Mouse (Mus musculus): ENCODE measurements around the gene Tent4a. TPM values are rescaled to one million over a fixed set of nuclear protein-coding genes. Genes with fewer than 3 reads are reported as not detected.
A peak's percentile ranks its signal among the peaks of the same experiment; 100 is the strongest.

Gene Tent4a
- polyA plus RNA-seq, 1 experiment from 2014 or later: 5.0 TPM

DNA sequence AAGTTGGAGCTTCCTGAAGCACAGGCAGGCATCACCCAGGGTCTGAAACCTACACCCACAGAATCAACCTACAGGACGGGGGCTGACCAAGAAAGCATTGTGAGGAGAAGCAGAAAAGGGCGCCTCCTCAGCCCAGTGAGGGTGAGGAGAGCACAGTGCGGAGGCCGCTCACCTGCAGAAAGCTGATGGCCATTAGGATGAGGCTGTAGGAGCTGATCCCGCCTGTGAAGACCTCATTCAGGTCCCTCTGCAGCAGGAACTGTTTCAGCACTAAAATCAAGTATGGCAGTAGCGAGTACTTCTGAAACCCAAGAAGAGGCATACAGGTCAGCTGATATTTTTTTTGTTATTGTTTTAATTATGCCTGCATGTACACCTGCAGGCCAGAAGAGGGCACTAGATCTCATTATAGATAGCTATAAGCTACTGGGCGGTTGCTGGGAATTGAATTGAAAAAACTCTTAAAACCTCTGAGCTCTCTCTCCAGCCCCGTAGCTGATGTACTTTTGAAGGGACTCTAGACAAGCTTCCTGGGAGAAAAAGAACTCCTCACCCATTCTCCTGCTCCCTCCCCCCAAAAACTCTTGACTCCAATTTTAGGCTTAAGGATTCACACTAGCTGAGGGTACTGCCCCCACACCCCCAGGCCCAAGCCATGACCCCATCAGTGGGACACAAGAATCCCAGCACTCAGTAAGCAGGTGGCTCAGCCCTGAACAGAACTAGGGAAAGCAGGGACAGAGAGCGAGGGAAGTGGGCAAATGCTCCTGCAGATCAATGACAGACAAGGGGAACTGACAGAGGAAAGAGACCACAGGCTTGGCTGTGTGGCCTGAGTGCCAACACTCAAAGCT is 24.8 kb downstream of the Tent4a start:
- ATAC-seq (replicated peaks; ENCODE audit: low FRiP score, low read depth) (peak; percentile 57), DNase-seq (ENCODE audit: low spot score) (peak; percentile 89)
- Histone ChIP-seq H3K4me1 (replicated peaks; ENCODE audit: insufficient read depth, low read length) (no peaks in the 10 kb centered on the region), H3K36me3 (ENCODE audit: insufficient read depth, low read length) (peaks cover 42% of the 10 kb centered on the region), H3K9me3 (replicated peaks; ENCODE audit: low read length) (no peaks in the 10 kb centered on the region), H3K4me3 (replicated peaks; ENCODE audit: low read depth, low read length) (no peak overlapping the region), H3K9ac (ENCODE audit: low read depth, low read length) (no peak overlapping the region), H3K27ac (no peak overlapping the region), H3K27me3 (ENCODE audit: insufficient read depth, low read length) (no peaks in the 10 kb centered on the region), H3K4me2 (ENCODE audit: low read length) (no peak overlapping the region)
- peak; percentile 82 for TF ChIP-seq CTCF (IDR thresholded peaks at IDR 0.05; ENCODE audit: low read depth)
- 62% methylated on average over 9 of the region's 9 CpGs for WGBS

DNA sequence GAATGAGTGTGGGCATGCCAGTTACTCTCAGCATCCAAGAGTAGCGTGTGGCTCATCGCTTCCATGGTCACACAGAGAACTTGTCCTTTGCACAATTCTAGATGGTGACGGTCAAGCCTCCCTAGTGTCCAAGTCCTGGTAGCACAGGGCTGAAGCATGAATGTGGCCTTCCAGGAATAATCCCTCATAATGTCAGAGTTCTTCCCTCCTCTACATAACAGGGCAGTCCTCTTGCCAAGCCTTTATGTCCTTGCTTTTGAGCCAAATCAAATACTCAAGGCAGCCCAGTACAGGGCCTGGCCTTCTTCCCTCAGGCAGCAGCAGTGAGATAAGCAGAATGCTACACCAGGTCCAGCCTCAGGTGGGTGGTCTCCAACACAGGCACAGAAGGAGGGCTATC is 26.8 kb downstream of the Tent4a start:
- peaks cover 54% of the 10 kb centered on the region for H3K36me3 ChIP-seq (ENCODE audit: insufficient read depth, low read length)
- ATAC-seq (replicated peaks; ENCODE audit: low FRiP score, low read depth): no peak
- 93% methylated on average over 3 of the region's 3 CpGs for WGBS
- TF ChIP-seq CTCF (IDR thresholded peaks at IDR 0.05; ENCODE audit: low read depth): no peak
- no peak overlapping the region for H3K9ac ChIP-seq (ENCODE audit: low read depth, low read length)
- H3K27ac ChIP-seq: no peak overlapping the region
- H3K4me1 ChIP-seq (replicated peaks; ENCODE audit: insufficient read depth, low read length): no peaks in the 10 kb centered on the region
- no peak for DNase-seq (ENCODE audit: low spot score)
- H3K4me3 ChIP-seq (replicated peaks; ENCODE audit: low read depth, low read length): no peak overlapping the region
- H3K4me2 ChIP-seq (ENCODE audit: low read length): no peak overlapping the region
- H3K9me3 ChIP-seq (replicated peaks; ENCODE audit: low read length): no peaks in the 10 kb centered on the region
- H3K27me3 ChIP-seq (ENCODE audit: insufficient read depth, low read length): no peaks in the 10 kb centered on the region

DNA sequence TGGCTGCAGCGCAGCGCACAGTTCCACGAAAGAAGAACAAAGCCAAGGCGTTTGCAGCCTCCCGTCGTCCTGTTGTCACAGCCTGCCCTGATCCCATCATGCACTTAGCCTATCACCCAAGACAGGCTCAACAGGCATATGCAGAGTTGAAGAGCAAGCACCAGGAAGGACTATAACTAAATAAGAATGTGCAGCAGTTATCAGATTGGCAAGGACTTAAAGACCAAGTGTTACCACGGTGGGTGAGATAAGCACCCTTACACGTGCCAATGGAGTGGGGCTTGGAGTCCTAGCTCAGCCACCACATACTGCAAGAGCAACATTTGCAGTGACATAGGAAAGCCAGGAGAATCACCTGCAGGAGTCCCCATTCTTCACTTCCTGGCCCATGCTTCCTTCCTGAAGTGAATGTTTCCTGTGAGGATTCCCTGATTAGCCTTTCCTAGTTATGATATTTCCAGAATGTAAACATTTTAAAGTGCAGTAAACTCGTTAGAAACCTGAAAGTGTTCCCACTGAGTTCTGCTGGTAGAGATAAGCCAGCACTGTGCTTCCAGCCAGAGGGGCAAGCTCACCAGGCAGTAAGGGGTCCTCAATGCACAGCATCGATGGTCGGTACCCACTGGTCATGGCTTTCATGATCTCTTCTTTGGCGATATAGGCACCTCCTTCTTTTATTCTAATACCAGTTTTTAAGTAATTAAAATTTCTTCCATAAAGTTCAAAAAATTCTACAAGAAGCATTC is 27.9 kb downstream of the Tent4a start:
- no peak for TF ChIP-seq CTCF (IDR thresholded peaks at IDR 0.05; ENCODE audit: low read depth)
- DNase-seq (ENCODE audit: low spot score) (no peak), ATAC-seq (replicated peaks; ENCODE audit: low FRiP score, low read depth) (no peak)
- no peak overlapping the region for H3K4me3 ChIP-seq (replicated peaks; ENCODE audit: low read depth, low read length)
- 83% methylated on average over 12 of the region's 12 CpGs for WGBS
- peaks cover 53% of the 10 kb centered on the region for H3K36me3 ChIP-seq (ENCODE audit: insufficient read depth, low read length)
- no peak overlapping the region for H3K27ac ChIP-seq
- H3K4me2 ChIP-seq (ENCODE audit: low read length): no peak overlapping the region
- no peaks in the 10 kb centered on the region for H3K27me3 ChIP-seq (ENCODE audit: insufficient read depth, low read length)
- no peak overlapping the region for H3K9ac ChIP-seq (ENCODE audit: low read depth, low read length)
- no peaks in the 10 kb centered on the region for H3K4me1 ChIP-seq (replicated peaks; ENCODE audit: insufficient read depth, low read length)
- no peaks in the 10 kb centered on the region for H3K9me3 ChIP-seq (replicated peaks; ENCODE audit: low read length)

DNA sequence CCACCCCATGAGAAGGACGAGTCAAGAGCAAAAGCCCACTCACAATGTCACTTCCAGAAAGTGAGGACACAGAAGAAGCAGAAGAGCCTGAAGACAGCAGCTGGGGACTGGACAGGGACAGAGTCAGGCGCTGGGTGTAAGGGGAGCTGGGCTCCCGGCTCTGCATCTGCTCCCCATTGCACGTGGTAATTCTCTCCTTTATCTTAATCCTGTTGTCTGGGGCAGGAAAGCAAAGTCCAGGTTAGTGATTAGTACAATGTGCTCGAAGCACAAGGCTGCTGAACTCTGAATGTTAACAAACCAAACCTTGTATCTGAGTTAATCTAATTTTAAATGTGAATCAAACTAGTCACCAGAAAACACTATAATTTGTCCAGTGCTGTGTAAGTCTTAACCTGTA is 31.6 kb downstream of the Tent4a start:
- no peak for ATAC-seq (replicated peaks; ENCODE audit: low FRiP score, low read depth)
- no peak overlapping the region for H3K27ac ChIP-seq
- no peaks in the 10 kb centered on the region for H3K9me3 ChIP-seq (replicated peaks; ENCODE audit: low read length)
- H3K9ac ChIP-seq (ENCODE audit: low read depth, low read length): no peak overlapping the region
- TF ChIP-seq CTCF (IDR thresholded peaks at IDR 0.05; ENCODE audit: low read depth): no peak
- H3K4me2 ChIP-seq (ENCODE audit: low read length): no peak overlapping the region
- H3K36me3 ChIP-seq (ENCODE audit: insufficient read depth, low read length): peaks cover 77% of the 10 kb centered on the region
- no peak for DNase-seq (ENCODE audit: low spot score)
- H3K27me3 ChIP-seq (ENCODE audit: insufficient read depth, low read length): no peaks in the 10 kb centered on the region
- 85% methylated on average over 5 of the region's 5 CpGs for WGBS
- H3K4me1 ChIP-seq (replicated peaks; ENCODE audit: insufficient read depth, low read length): no peaks in the 10 kb centered on the region
- H3K4me3 ChIP-seq (replicated peaks; ENCODE audit: low read depth, low read length): no peak overlapping the region

DNA sequence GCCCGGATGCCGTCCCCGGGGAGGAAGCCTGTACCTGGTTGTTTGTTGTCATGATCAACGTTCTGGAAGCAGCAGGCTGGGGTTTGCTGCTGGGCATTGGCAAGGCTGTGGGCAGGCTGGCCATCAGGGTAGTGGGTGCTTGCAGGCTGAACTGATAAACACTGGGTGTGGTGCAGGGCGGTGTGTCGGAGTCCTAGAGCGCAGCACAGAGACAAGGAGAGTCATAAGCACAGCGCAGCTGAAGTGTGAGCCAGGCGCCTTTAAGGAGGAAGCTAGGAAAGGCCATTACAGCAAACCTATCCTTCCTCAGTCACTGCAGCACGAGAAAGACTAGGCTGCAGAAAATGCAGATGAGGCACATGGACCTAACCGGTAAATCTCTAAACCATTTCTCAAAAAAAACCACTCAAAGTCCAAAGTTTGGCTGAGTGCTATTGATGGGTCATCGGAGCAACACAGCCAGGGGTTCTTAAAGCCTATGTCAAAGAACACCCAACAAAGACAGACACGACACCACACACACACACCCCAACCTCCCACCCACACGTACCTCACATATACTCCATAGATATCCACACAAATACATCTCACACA is 32.2 kb downstream of the Tent4a start:
- no peaks in the 10 kb centered on the region for H3K4me1 ChIP-seq (replicated peaks; ENCODE audit: insufficient read depth, low read length)
- H3K27me3 ChIP-seq (ENCODE audit: insufficient read depth, low read length): no peaks in the 10 kb centered on the region
- no peaks in the 10 kb centered on the region for H3K9me3 ChIP-seq (replicated peaks; ENCODE audit: low read length)
- ATAC-seq (replicated peaks; ENCODE audit: low FRiP score, low read depth) (no peak), DNase-seq (ENCODE audit: low spot score) (no peak)
- H3K27ac ChIP-seq: no peak overlapping the region
- TF ChIP-seq CTCF (IDR thresholded peaks at IDR 0.05; ENCODE audit: low read depth): no peak
- H3K9ac ChIP-seq (ENCODE audit: low read depth, low read length): no peak overlapping the region
- no peak overlapping the region for H3K4me2 ChIP-seq (ENCODE audit: low read length)
- no peak overlapping the region for H3K4me3 ChIP-seq (replicated peaks; ENCODE audit: low read depth, low read length)
- WGBS: 92% methylated on average over 14 of the region's 14 CpGs
- H3K36me3 ChIP-seq (ENCODE audit: insufficient read depth, low read length): peaks cover 71% of the 10 kb centered on the region

DNA sequence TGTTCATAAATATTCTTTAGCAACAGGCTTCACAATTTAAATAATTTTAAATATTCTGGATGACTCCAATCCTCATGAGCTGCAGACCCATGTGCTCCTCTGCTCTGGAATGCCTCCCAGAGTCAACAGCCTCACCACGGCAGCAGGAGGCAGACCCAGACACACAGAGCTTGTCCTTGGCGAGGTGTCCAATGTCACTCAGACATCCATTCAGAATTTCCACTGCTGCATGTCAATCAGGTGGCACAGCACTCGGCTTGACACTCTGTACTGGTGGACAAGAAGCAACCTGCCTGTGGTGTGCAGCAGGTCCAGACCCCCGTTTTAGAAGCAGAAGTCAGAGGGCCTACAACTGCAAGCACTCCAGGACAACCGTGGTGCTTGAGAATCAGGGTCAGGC is 36.1 kb downstream of the Tent4a start:
- Histone ChIP-seq H3K4me3 (replicated peaks; ENCODE audit: low read depth, low read length) (no peak overlapping the region), H3K27me3 (ENCODE audit: insufficient read depth, low read length) (no peaks in the 10 kb centered on the region), H3K27ac (no peak overlapping the region), H3K9me3 (replicated peaks; ENCODE audit: low read length) (no peaks in the 10 kb centered on the region), H3K36me3 (ENCODE audit: insufficient read depth, low read length) (peaks cover 49% of the 10 kb centered on the region), H3K4me2 (ENCODE audit: low read length) (no peak overlapping the region), H3K9ac (ENCODE audit: low read depth, low read length) (no peak overlapping the region), H3K4me1 (replicated peaks; ENCODE audit: insufficient read depth, low read length) (no peaks in the 10 kb centered on the region)
- TF ChIP-seq CTCF (IDR thresholded peaks at IDR 0.05; ENCODE audit: low read depth): no peak
- no peak for ATAC-seq (replicated peaks; ENCODE audit: low FRiP score, low read depth)
- WGBS: 86% methylated on average over 5 of the region's 5 CpGs
- DNase-seq (ENCODE audit: low spot score): no peak

Measured in kidney, postnatal 0 days (tissue).